Mouse (Mus musculus) c-Kit-negative CD71-positive TER-119-positive erythroid progenitor cells, embryonic 14.5 days (primary cell): ENCODE results near the gene Ccdc74a.

Source experiments
- DNase-seq: peaks from one replicate; pipeline ENCODE4 v3.0.0-alpha.2; 2013; ENCODE audit warnings: low read depth, low spot score

The Ccdc74a gene

DNA sequence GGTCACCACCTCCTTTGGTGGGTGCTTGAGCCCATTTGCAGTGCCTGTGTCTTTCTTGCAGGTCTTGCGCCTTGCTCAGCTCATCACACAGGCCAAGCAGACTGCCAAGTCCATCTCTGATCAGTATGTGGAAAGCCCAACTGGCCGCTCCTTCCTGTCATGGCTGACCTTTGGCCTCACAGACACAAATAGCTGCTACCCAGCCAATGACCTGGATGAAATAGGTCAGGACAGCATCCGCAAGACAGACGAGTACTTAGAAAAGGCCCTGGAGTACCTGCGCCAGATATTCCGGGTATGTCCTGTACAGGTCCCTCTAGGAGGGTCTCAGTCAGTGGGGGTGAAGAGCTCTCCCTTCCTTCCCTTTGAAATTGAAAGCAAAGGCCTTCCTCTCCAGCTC, 5.0 kb upstream of the Ccdc74a start:
- no peak for DNase-seq

- no peak for DNase-seq
Measured at GRCm38 (mm10) chr16:17642311-17642710, 4.0 kb upstream of the Ccdc74a start.

DNA sequence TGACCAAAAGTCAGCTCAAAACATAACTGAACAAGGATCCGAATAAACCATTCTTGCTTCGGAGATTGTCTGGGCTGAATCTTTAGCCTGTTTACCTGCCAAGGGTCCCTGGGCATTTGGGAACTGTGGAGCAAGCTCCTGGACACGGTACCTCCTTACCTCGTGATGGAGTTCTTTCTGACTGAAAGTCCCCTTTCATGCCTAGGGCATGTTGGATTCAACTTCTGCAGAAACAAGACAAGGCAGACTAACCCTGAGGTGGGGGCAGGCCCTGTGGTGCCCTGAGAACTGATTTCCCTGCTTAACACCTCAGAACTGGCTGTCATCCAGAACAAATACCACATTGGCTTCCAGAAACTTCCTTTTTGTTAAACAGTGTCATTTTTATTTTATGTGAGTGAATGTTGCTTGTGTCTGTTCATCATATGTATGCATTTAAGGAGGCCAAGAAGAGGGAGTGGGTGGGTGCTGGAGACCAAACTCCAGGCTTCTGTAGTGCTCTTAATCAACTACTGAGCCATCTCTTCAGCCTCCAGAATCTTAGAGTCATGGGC, 2.8 kb upstream of the Ccdc74a start:
- DNase-seq, result no peak

DNA sequence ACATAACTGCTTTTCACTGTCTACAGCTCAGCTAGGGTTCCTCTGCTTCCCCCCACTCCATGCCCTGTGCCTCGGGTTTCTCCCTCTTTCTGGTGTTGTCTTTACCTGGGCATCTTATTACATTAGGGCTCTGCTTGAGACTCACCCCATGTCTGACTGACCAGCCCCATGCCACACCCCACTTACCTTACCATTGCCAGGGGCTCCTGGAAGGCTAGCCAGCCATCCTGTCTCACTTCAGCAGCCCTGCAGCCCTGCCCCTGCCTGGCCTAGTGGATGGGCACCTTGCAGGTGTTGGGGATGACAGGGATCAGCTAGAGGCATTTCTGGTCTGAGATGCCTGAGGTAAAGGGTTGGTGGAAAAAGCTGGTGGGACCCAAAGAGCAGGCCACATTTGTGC, 886 bp downstream of the Ccdc74a start:
- DNase-seq, result no peak

- no peak for DNase-seq
Measured at GRCm38 (mm10) chr16:17647566-17648340, 1.5 kb downstream of the Ccdc74a start.

DNA sequence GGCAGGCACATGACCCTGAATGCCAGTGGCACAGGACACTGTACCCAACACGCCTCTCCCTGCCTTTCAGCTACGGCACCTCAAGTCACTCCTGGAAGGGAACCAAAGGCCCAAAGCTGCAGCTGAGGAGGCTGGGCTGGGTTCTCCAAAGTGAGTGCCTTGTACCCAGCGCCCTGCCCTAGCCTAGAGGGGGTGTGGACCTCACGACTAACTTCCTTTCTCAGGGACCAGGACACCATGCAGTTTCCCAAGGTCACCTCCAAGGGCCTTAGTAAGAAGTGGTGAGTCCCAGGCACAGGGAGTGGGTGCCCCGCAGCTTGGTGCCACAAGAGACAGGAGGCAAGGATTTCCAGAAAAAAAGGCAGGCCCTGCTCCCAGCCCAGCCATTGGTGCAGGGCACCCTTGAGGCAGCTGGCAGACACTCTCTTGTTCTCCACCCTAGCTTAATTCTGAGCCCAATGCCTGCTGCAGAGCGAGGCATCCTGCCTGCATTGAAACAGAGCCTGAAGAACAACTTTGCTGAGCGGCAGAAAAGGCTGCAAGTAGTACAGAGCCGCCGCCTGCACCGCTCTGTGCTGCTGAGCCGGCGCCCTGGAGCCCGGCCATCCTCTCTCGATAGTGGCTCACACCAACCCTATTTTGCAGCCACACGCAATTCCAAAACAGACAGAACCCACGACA, 3.8 kb downstream of the Ccdc74a start:
- no peak for DNase-seq

- DNase-seq, result no peak
Measured at GRCm38 (mm10) chr16:17650711-17651110, 4.4 kb downstream of the Ccdc74a start.

DNA sequence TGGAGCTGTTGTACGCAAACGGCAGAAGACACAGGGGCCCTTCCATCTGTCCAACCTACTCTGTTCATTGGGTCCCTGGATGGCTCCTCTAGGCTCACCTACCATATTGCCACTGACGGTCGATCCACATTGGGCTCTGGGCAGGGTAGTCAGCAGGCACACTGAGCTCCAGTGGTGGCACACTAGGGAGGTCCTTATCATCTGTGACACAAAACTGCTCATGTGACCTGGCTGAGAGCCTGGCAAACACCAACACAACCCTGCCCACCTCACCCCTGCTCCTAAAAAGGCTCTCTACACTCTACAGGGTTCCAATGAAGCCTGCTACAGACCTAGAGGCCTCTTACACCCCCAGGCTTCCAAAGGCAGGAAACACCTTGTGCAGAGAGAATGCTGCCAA, 6.3 kb downstream of the Ccdc74a start:
- no peak for DNase-seq

- DNase-seq, result no peak
Measured at GRCm38 (mm10) chr16:17653601-17654000, 7.3 kb downstream of the Ccdc74a start.

DNA sequence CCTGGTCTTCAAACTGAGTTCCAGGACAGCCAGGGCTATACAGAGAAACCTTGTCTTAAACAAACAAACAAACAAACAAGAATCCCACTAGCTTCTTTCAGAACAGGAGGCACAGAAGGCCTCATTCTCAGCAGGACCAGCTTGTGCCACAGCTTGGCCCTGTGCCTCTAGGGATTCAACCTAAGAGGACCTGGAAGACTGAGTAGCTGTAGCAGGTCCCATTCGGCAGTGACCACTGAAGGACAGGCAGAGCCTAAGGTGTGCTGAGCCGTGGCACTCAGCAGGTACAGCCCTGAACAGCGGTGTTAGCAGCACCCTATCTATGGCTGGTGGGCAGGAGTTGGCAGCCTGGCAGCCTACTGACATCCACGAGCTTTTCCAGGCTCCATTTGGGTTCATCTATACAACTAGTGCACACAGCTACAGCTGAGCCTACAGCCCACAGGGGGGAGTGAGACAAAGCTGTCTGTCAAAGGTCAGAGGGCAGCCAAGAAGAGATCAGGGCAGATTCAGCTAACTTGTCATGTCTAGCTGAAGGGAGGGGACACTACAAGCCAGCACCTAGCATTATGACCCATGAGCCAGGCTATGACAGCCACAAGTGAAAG, 8.0 kb downstream of the Ccdc74a start:
- DNase-seq, result no peak

GRCm38 (mm10) chr16:17656212-17656871, 10.1 kb downstream of the Ccdc74a start:
- DNase-seq, result no peak

GRCm38 (mm10) chr16:17665568-17665967, 19.3 kb downstream of the Ccdc74a start:
- DNase-seq, result no peak

- no peak for DNase-seq
Measured at GRCm38 (mm10) chr16:17669886-17670285, 23.6 kb downstream of the Ccdc74a start.

DNA sequence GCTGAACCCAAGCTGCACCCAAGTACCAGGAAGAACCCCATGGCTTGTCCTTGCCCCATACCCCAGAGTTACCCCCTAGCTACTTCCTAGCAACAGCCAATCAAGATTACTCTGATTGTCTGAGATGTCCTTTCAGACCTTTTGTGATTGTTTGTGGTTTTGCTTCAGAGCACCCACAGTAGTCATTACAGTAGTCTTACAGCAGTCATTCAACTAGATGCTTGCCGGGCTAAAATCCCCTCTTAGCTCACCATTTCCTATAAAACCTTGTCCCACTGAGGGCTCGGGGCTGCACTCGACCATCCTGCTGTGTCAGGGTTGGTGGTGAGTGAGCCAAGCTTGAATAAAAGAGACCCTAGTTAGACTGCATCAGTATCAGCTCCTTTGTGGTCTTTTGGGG, 48.6 kb downstream of the Ccdc74a start:
- DNase-seq, result no peak
